Mouse (Mus musculus) heart, embryonic 11.5 days (tissue): Measurements from ENCODE around the gene Btbd2. TPM values are rescaled to one million over a fixed set of nuclear protein-coding genes. Genes with fewer than 3 reads are reported as not detected.

Experiments used
- ATAC-seq: fragments of 200-750 bp; cut with Nextera tagmentation; replicated peaks from 2 replicates; pipeline ENCODE4 v1.8.0; 2017; ENCODE audit warnings: moderate library complexity; ENCODE audit not compliant: insufficient number of reproducible peaks, low FRiP score, low TSS enrichment
- H3K27ac ChIP-seq: fragments of 300-500 bp; sonication (generic); 2 replicates; pipeline ENCODE4 v1.5.1; 2014; ENCODE audit warnings: mild to moderate bottlenecking, low read depth, low read length
- H3K27me3 ChIP-seq: fragments of 300-500 bp; sonication (generic); 2 replicates; pipeline ENCODE4 v1.6.1; 2014; ENCODE audit warnings: mild to moderate bottlenecking, low read length, mixed read lengths; ENCODE audit not compliant: control insufficient read depth, insufficient read depth
- H3K36me3 ChIP-seq: fragments of 300-500 bp; sonication (generic); 2 replicates; pipeline ENCODE4 v1.6.1; 2014; ENCODE audit warnings: mild to moderate bottlenecking, low read length, moderate library complexity, mixed read lengths; ENCODE audit not compliant: control insufficient read depth, insufficient read depth
- H3K4me1 ChIP-seq: fragments of 300-500 bp; sonication (generic); 2 replicates; pipeline ENCODE4 v1.6.1; 2014; ENCODE audit warnings: low read length; ENCODE audit not compliant: control insufficient read depth, insufficient read depth
- H3K4me2 ChIP-seq: fragments of 300-500 bp; sonication (generic); 2 replicates; pipeline ENCODE4 v1.6.1; 2014; ENCODE audit warnings: mild to moderate bottlenecking, moderate library complexity
- H3K4me3 ChIP-seq: fragments of 300-500 bp; sonication (generic); 2 replicates; pipeline ENCODE4 v1.5.1; 2014; ENCODE audit warnings: low read depth, low read length
- H3K9ac ChIP-seq: fragments of 300-500 bp; sonication (generic); 2 replicates; pipeline ENCODE4 v1.6.1; 2014; ENCODE audit warnings: mild to moderate bottlenecking, low read depth, low read length, moderate library complexity
- H3K9me3 ChIP-seq: fragments of 300-500 bp; sonication (generic); replicated peaks from 2 replicates; pipeline ENCODE4 v1.6.1; 2016; ENCODE audit warnings: low read length; ENCODE audit not compliant: control insufficient read depth
- WGBS: fragments of 180-500 bp; shearing (Covaris S2); extraction: QIAGEN DNeasy Blood & Tissue Kit; methylation state at CpG from one replicate; pipeline ENCODE4 v1.1.7; 2014; ENCODE audit not compliant: insufficient replicate concordance; 5-methylcytosine and 5-hydroxymethylcytosine counted together
- polyA plus RNA-seq: library from polyadenylated mRNA; unstranded; fragments of >200 nt; fragmentation: Nextera tagmentation; extraction: Ambion mirVana; gene quantifications from 2 replicates; pipeline ENCODE4 v1.2.1, GENCODE M21; 2014

Btbd2 gene
- polyA plus RNA-seq, 1 experiment from 2014 or later: 37.6 TPM

- Histone ChIP-seq H3K4me2 (no peak overlapping the region), H3K36me3 (peaks cover 2% of the 10 kb centered on the region; the same call in 1 of the 2 replicates), H3K27me3 (no peaks in the 10 kb centered on the region), H3K4me3 (no peak overlapping the region), H3K9me3 (no peaks in the 10 kb centered on the region), H3K27ac (no peak overlapping the region), H3K4me1 (peaks cover 38% of the 10 kb centered on the region), H3K9ac (no peak overlapping the region)
- no peak for ATAC-seq
- 37% methylated on average over 5 of the region's 5 CpGs for WGBS
Measured at GRCm38 (mm10) chr10:80661149-80661548, 4.3 kb upstream of the Btbd2 start.

DNA sequence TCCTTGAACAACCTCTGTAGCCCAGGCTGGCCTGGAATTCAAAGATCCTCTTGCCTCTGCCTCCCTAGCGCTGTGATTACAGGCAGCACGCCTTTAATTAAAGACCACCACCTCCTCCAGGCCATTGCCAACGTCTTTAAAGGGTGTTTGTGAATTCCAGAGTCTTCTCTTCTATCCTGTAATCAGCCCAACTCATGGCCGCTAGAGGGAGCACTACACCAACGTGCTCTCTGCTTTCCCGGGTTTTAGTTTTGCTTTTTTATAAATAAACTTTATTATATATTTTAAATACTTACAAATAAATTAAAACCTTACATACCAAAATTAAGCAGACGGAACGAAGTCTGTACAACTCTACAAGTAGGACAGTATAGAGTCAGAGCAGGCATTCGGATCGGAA is 2.3 kb upstream of the Btbd2 start:
- Histone ChIP-seq H3K9ac (no peak overlapping the region), H3K36me3 (no peaks in the 10 kb centered on the region), H3K4me2 (peak overlapping the region; percentile 41), H3K9me3 (no peaks in the 10 kb centered on the region), H3K27me3 (no peaks in the 10 kb centered on the region), H3K27ac (no peak overlapping the region), H3K4me3 (peak overlapping the region; percentile 6; the same call in 1 of the 2 replicates), H3K4me1 (peaks cover 31% of the 10 kb centered on the region)
- no peak for ATAC-seq
- 15% methylated on average over 10 of the region's 10 CpGs for WGBS

GRCm38 (mm10) chr10:80658841-80659202 is 2.0 kb upstream of the Btbd2 start:
- Histone ChIP-seq H3K9ac (no peak overlapping the region), H3K36me3 (no peaks in the 10 kb centered on the region), H3K9me3 (no peaks in the 10 kb centered on the region), H3K4me3 (no peak overlapping the region; the same call in 1 of the 2 replicates), H3K27ac (no peak overlapping the region), H3K4me2 (no peak overlapping the region; the same call in 1 of the 2 replicates), H3K4me1 (peaks cover 28% of the 10 kb centered on the region), H3K27me3 (no peaks in the 10 kb centered on the region)
- 63% methylated on average over 4 of the region's 4 CpGs for WGBS
- ATAC-seq: no peak

GRCm38 (mm10) chr10:80658194-80658840 is 1.4 kb upstream of the Btbd2 start:
- H3K27ac ChIP-seq: no peak overlapping the region
- H3K36me3 ChIP-seq: no peaks in the 10 kb centered on the region
- H3K4me1 ChIP-seq: peaks cover 22% of the 10 kb centered on the region
- no peak for ATAC-seq
- H3K4me2 ChIP-seq: no peak overlapping the region
- H3K9ac ChIP-seq: no peak overlapping the region
- H3K27me3 ChIP-seq: no peaks in the 10 kb centered on the region
- H3K9me3 ChIP-seq: no peaks in the 10 kb centered on the region
- 85% methylated on average over 14 of the region's 14 CpGs for WGBS
- no peak overlapping the region for H3K4me3 ChIP-seq

- peak overlapping the region; percentile 86 for H3K27ac ChIP-seq
- peaks cover 20% of the 10 kb centered on the region for H3K4me1 ChIP-seq
- peak overlapping the region; percentile 94 for H3K4me3 ChIP-seq
- H3K36me3 ChIP-seq: no peaks in the 10 kb centered on the region
- peak overlapping the region; percentile 96 for H3K9ac ChIP-seq
- no peaks in the 10 kb centered on the region for H3K9me3 ChIP-seq
- peak overlapping the region; percentile 87 for H3K4me2 ChIP-seq
- H3K27me3 ChIP-seq: no peaks in the 10 kb centered on the region
- WGBS: under 1% methylated on average over 72 of the region's 72 CpGs
- ATAC-seq: peak; percentile 81
Measured at GRCm38 (mm10) chr10:80656130-80656862, 575 bp downstream of the Btbd2 start.

DNA sequence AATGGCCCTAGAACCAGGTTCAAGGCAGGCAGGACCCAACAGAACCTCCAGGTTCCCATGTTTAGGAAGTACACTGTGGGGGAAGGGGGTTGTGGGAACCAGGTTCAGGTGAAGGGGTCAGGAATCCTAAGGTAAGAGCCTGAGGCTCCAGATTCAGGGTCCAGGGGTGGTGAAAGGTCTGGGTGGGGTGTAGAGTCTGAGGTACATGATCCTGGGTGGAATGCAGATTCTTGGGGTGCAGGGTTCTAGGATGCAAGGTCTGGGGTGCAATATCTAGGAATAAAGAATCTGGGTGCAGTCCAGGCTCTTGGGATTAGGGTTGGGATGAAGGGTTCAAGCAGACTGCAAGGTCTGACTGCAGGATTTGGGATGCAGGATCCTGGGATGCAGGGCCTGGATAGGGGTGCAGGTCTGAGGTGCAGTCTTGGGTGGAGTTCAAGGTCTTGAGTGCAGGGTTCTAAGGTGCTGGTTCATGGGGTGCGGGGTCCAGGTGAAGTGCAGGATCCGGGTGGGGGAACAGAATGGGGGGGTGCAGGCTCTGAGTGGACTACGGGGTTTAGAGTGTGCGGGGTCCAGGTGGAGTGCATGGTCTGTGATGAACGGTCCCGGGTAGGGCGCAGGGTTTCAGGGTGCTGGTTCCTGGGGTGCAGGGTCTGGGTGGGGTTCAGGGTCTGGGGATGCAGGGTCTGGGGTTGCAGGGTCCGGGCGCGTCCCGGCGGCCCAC is 1.3 kb downstream of the Btbd2 start:
- peaks cover 20% of the 10 kb centered on the region for H3K4me1 ChIP-seq
- H3K4me3 ChIP-seq: peak overlapping the region; percentile 94
- H3K9ac ChIP-seq: peak overlapping the region; percentile 96
- H3K27me3 ChIP-seq: no peaks in the 10 kb centered on the region
- peak overlapping the region; percentile 85 for H3K27ac ChIP-seq
- H3K9me3 ChIP-seq: no peaks in the 10 kb centered on the region
- 2% methylated on average over 11 of the region's 12 CpGs for WGBS
- peak overlapping the region; percentile 87 for H3K4me2 ChIP-seq
- ATAC-seq: peak; percentile 28
- no peaks in the 10 kb centered on the region for H3K36me3 ChIP-seq

DNA sequence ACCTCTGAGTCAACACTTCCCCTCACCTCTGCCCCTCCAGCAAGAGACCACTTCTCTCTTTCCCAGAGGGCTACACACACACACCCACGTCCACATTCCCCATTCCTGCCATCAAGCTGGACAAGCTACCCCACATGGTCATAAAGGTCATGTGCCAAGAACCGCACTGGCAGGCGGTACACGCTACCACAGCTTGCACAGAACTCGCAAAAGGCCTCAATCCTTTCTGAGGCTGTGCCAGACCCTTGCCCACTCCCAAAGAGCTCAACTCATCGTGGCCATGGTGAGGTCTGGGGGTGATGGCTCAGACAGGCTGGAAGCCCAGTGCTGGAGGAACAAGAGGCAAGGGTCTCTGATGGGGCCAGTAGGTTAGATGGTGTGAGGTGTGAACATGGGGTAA is 2.0 kb downstream of the Btbd2 start:
- Histone ChIP-seq H3K9me3 (no peaks in the 10 kb centered on the region), H3K27me3 (no peaks in the 10 kb centered on the region), H3K4me3 (no peak overlapping the region), H3K9ac (no peak overlapping the region), H3K4me2 (no peak overlapping the region), H3K27ac (no peak overlapping the region), H3K4me1 (peaks cover 23% of the 10 kb centered on the region), H3K36me3 (no peaks in the 10 kb centered on the region)
- 81% methylated on average over 6 of the region's 6 CpGs for WGBS
- ATAC-seq: no peak

GRCm38 (mm10) chr10:80653156-80653720 is 3.6 kb downstream of the Btbd2 start:
- Histone ChIP-seq H3K36me3 (no peaks in the 10 kb centered on the region), H3K4me3 (no peak overlapping the region), H3K4me2 (no peak overlapping the region), H3K27ac (0 out of 2 replicates have a peak overlapping the region, but pooled peaks have one; percentile 15), H3K27me3 (no peaks in the 10 kb centered on the region), H3K9me3 (no peaks in the 10 kb centered on the region), H3K9ac (peak overlapping the region; percentile 43; the same call in 1 of the 2 replicates), H3K4me1 (peaks cover 19% of the 10 kb centered on the region)
- 82% methylated on average over 6 of the region's 6 CpGs for WGBS
- no peak for ATAC-seq
